Mouse (Mus musculus) embryonic fibroblast, embryonic 13.5 days (primary cell): Measurements from ENCODE around the gene Olfr1353.
"Not testable (repeated sequence)": the region's sequence is repeated elsewhere in the genome, so short reads cannot be mapped to it uniquely, and the experiment has no call there.

Source experiments
- CTCF ChIP-seq: IDR thresholded peaks from 2 replicates; pipeline ENCODE4 v1.5.1; 2011; ENCODE audit warnings: mild to moderate bottlenecking, control low read depth, low read length, moderate library complexity, borderline replicate concordance; ENCODE audit not compliant: insufficient read depth
- POLR2A ChIP-seq: IDR thresholded peaks from 2 replicates; pipeline ENCODE4 v1.6.1; 2011; ENCODE audit warnings: low read depth, mild to moderate bottlenecking, control low read depth, low read length, moderate library complexity

DNA sequence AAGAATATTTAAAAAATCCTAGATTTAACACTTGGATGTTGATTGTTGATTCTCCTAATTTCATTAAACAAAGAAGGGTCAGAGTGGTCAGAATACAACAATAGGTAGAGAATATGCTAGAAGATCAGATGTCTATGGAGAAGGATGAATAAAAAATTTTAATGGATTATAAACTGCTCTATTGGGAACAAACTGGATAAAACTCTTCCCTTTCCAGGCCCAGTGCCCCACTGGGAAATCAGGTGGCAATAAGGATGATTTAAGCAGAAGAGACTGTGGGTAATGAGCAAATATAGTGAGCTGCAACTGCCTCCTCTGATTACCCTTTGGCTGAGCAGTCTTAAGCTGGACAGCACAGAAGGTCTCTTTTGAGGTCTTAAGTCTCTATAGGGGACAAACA, at the start of gene Olfr1353:
- TF ChIP-seq CTCF, POLR2A: not testable (repeated sequence)
